Mouse (Mus musculus) intestine, postnatal 0 days (tissue): ENCODE measurements at regions not wholly inside any gene's neighbourhood (a gene's known extent, or its start where the extent isn't known, plus 50 kb on each side); places are given as distances from the start of the nearest gene placed in this dataset.

ENCODE experiments used
- ATAC-seq: fragments of 200-750 bp; cut with Nextera tagmentation; 2 replicates; pipeline ENCODE4 v1.8.0; 2017; ENCODE audit warnings: mild to moderate bottlenecking, moderate TSS enrichment, moderate library complexity
- H3K27ac ChIP-seq: fragments of 300-500 bp; sonication (generic); 2 replicates; pipeline ENCODE4 v1.5.1; 2014; ENCODE audit warnings: mild to moderate bottlenecking, low read depth, low read length, moderate library complexity
- H3K27me3 ChIP-seq: fragments of 300-500 bp; sonication (generic); replicated peaks from 2 replicates; pipeline ENCODE4 v1.6.1; 2014; ENCODE audit warnings: low read length, mixed read lengths; ENCODE audit not compliant: control insufficient read depth, insufficient read depth
- H3K36me3 ChIP-seq: fragments of 300-500 bp; sonication (generic); 2 replicates; pipeline ENCODE4 v1.6.1; 2014; ENCODE audit warnings: mild to moderate bottlenecking, moderate library complexity; ENCODE audit not compliant: control insufficient read depth, insufficient read depth
- H3K4me1 ChIP-seq: fragments of 300-500 bp; sonication (generic); replicated peaks from 2 replicates; pipeline ENCODE4 v1.6.1; 2014; ENCODE audit warnings: antibody characterized with exemption, low read length, mixed read lengths; ENCODE audit not compliant: control insufficient read depth, insufficient read depth
- H3K4me2 ChIP-seq: fragments of 300-500 bp; sonication (generic); replicated peaks from 2 replicates; pipeline ENCODE4 v1.6.1; 2014; ENCODE audit warnings: low read depth, mild to moderate bottlenecking, moderate library complexity
- H3K4me3 ChIP-seq: fragments of 300-500 bp; sonication (generic); 2 replicates; pipeline ENCODE4 v1.5.1; 2014; ENCODE audit warnings: low read depth, low read length
- H3K9ac ChIP-seq: fragments of 300-500 bp; sonication (generic); 2 replicates; pipeline ENCODE4 v1.6.1; 2014; ENCODE audit warnings: mild to moderate bottlenecking, low read depth, low read length
- H3K9me3 ChIP-seq: fragments of 300-500 bp; sonication (generic); 2 replicates; pipeline ENCODE4 v1.6.1; 2016; ENCODE audit warnings: mixed run types; ENCODE audit not compliant: control insufficient read depth
- CTCF ChIP-seq: sonication (generic); IDR thresholded peaks from 2 replicates; pipeline ENCODE4 v1.5.1; 2016; ENCODE audit warnings: low read depth, mild to moderate bottlenecking, control low read depth, antibody characterized with exemption, moderate library complexity
- WGBS: fragments of 180-500 bp; shearing (Covaris S2); extraction: QIAGEN DNeasy Blood & Tissue Kit; methylation state at CpG from one replicate; pipeline ENCODE4 v1.1.7; 2014; 5-methylcytosine and 5-hydroxymethylcytosine counted together

GRCm38 (mm10) chr11:48525517-48525916 lies 274.6 kb upstream of the Rack1 start:
- Histone ChIP-seq H3K27me3 (no peaks in the 10 kb centered on the region), H3K9ac (no peak overlapping the region), H3K36me3 (no peaks in the 10 kb centered on the region), H3K27ac (no peak overlapping the region), H3K4me1 (no peaks in the 10 kb centered on the region), H3K9me3 (no peaks in the 10 kb centered on the region), H3K4me2 (no peak overlapping the region), H3K4me3 (no peak overlapping the region)
- ATAC-seq, result no peak
- 82% methylated on average over 5 of the region's 5 CpGs for WGBS
- TF ChIP-seq CTCF, result no peak

- no peak for TF ChIP-seq CTCF
- Histone ChIP-seq H3K27me3 (no peaks in the 10 kb centered on the region), H3K27ac (no peak overlapping the region), H3K9ac (no peak overlapping the region), H3K4me3 (no peak overlapping the region), H3K4me1 (no peaks in the 10 kb centered on the region), H3K4me2 (no peak overlapping the region), H3K36me3 (no peaks in the 10 kb centered on the region), H3K9me3 (no peaks in the 10 kb centered on the region)
- no peak for ATAC-seq
- WGBS, result 77% methylated on average over 3 of the region's 3 CpGs
Measured at GRCm38 (mm10) chr11:48506886-48507285, 293.2 kb upstream of the Rack1 start.

GRCm38 (mm10) chr11:48502011-48502806 lies 297.9 kb upstream of the Rack1 start:
- no peaks in the 10 kb centered on the region for H3K9me3 ChIP-seq
- no peak for TF ChIP-seq CTCF
- no peaks in the 10 kb centered on the region for H3K4me1 ChIP-seq
- H3K27ac ChIP-seq, result no peak overlapping the region
- 43% methylated on average over 10 of the region's 10 CpGs for WGBS
- H3K4me3 ChIP-seq, result no peak overlapping the region
- no peaks in the 10 kb centered on the region for H3K36me3 ChIP-seq
- H3K4me2 ChIP-seq, result no peak overlapping the region
- no peaks in the 10 kb centered on the region for H3K27me3 ChIP-seq
- ATAC-seq, result no peak
- H3K9ac ChIP-seq, result no peak overlapping the region

DNA sequence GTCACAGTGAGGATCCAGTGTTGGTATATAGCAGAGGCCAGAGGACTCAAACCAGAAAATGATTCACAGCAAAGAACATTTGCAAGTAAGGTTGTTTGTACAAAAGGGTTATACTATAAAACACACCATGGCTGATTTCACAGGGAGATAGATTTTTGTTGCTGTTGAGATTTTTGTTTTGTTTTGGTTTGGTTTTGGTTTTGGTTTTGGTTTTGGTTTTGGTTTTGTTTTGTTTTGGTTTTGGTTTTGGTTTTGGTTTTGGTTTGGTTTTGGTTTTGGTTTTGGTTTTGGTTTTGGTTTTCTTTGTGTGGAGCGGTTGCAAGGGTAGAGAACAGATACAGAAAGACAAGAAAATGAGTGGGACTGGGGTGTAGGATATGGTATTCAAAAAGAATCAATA lies 301.1 kb upstream of the Rack1 start:
- ATAC-seq, result no peak
- Histone ChIP-seq H3K4me2 (no peak overlapping the region), H3K4me1 (no peaks in the 10 kb centered on the region), H3K27ac (no peak overlapping the region), H3K9me3 (no peaks in the 10 kb centered on the region), H3K27me3 (no peaks in the 10 kb centered on the region), H3K9ac (no peak overlapping the region), H3K4me3 (no peak overlapping the region), H3K36me3 (no peaks in the 10 kb centered on the region)
- TF ChIP-seq CTCF, result no peak
- WGBS, result 89% methylated on average over 1 of the region's 1 CpGs

- 61% methylated on average over 1 of the region's 1 CpGs for WGBS
- Histone ChIP-seq H3K4me2 (no peak overlapping the region), H3K27ac (no peak overlapping the region), H3K9me3 (no peaks in the 10 kb centered on the region), H3K4me1 (no peaks in the 10 kb centered on the region), H3K4me3 (no peak overlapping the region), H3K36me3 (no peaks in the 10 kb centered on the region), H3K9ac (no peak overlapping the region), H3K27me3 (no peaks in the 10 kb centered on the region)
- ATAC-seq, result no peak
- no peak for TF ChIP-seq CTCF
Measured at GRCm38 (mm10) chr11:48488308-48488707, 311.8 kb upstream of the Rack1 start.

DNA sequence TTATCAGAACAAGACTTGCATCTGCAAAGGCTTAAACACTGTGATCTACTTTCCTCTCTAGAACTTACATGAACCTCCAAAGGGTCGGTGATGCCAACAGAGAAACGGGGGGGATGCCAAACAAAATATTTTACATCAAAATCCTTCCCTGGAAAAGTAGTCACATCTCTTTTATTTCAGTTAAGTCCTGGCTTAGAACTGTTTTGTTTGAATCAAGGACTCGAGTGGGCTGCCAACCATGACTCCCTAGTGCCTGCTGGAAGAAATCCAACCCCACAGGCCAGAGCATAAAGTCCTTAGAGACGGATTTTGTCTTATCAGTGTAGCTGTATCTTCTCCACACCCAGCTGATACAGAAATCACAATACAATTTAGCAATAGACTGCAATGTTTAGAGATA lies 336.1 kb upstream of the Rack1 start:
- 65% methylated on average over 4 of the region's 4 CpGs for WGBS
- H3K4me2 ChIP-seq, result no peak overlapping the region
- H3K9ac ChIP-seq, result no peak overlapping the region
- H3K27ac ChIP-seq, result no peak overlapping the region
- H3K27me3 ChIP-seq, result no peaks in the 10 kb centered on the region
- no peaks in the 10 kb centered on the region for H3K4me1 ChIP-seq
- no peak overlapping the region for H3K4me3 ChIP-seq
- TF ChIP-seq CTCF, result no peak
- no peak for ATAC-seq
- H3K9me3 ChIP-seq, result no peaks in the 10 kb centered on the region
- H3K36me3 ChIP-seq, result no peaks in the 10 kb centered on the region
